Comparison of ENCODE assay signal across 22 mouse cellular contexts in genomic region chr13:43891928-43892327, GRCm38 (mm10).
DNase-seq lines count a peak whose midpoint lies in the region; ATAC-seq and TF ChIP-seq lines count a peak whose summit lies in the region.
"Had no signal": no experiment of that assay in that cellular context is flagged by ENCODE, and none has a peak within 500 bp of the region (broad histone marks: within the 10 kb centered on the region; RNA-seq: fewer than 3 reads in every experiment).

No protein-coding gene starts in this region.

- 0 out of 2 replicates have a peak, but pooled peaks cover 8% of the 10 kb centered on the region for H3K4me1 ChIP-seq in hindbrain, embryonic 10.5 days (replicated peaks)
- H3K4me1 ChIP-seq in hindbrain, embryonic 13.5 days (replicated peaks), result peaks cover 10% of the 10 kb centered on the region
- peaks cover 5% of the 10 kb centered on the region; the same call in 1 of the 2 replicates for H3K4me1 ChIP-seq in stomach, embryonic 14.5 days (ENCODE audit: control insufficient read depth, insufficient read depth, low read length)
- H3K4me1 ChIP-seq in stomach, postnatal 0 days (replicated peaks; ENCODE audit: control insufficient read depth, insufficient read depth), result no peaks in the 10 kb centered on the region
- H3K4me1 ChIP-seq in limb, embryonic 10.5 days, result peaks cover 20% of the 10 kb centered on the region
- 0 out of 2 replicates have a peak, but pooled peaks cover 3% of the 10 kb centered on the region for H3K4me1 ChIP-seq in stomach, embryonic 16.5 days (ENCODE audit: control insufficient read depth, insufficient read depth, low read length)
- H3K4me1 ChIP-seq: liver, embryonic 13.5 days had no signal

- peak overlapping the region; percentile 42; the same call in 1 of the 2 replicates for H3K27ac ChIP-seq in hindbrain, embryonic 10.5 days
- no peak overlapping the region for H3K27ac ChIP-seq in hindbrain, embryonic 13.5 days
- H3K27ac ChIP-seq in stomach, embryonic 14.5 days (ENCODE audit: low read length), result peak overlapping the region; percentile 21; the same call in 1 of the 2 replicates
- no peak overlapping the region for H3K27ac ChIP-seq in stomach, postnatal 0 days (replicated peaks)
- H3K27ac ChIP-seq in limb, embryonic 10.5 days, result peak overlapping the region; percentile 78
- H3K27ac ChIP-seq in stomach, embryonic 16.5 days (ENCODE audit: low read length), result 0 out of 2 replicates have a peak overlapping the region, but pooled peaks have one; percentile 6
- H3K27ac ChIP-seq: forebrain, embryonic 12.5 days; hindbrain, embryonic 14.5 days; liver, embryonic 13.5 days had no signal

- H3K4me3 ChIP-seq in hindbrain, embryonic 10.5 days, result no peak overlapping the region
- no peak overlapping the region for H3K4me3 ChIP-seq in hindbrain, embryonic 13.5 days
- no peak overlapping the region for H3K4me3 ChIP-seq in stomach, embryonic 14.5 days (ENCODE audit: low read depth, low read length)
- H3K4me3 ChIP-seq in stomach, postnatal 0 days (ENCODE audit: low read depth, low read length), result no peak overlapping the region
- no peak overlapping the region for H3K4me3 ChIP-seq in limb, embryonic 10.5 days
- no peak overlapping the region for H3K4me3 ChIP-seq in stomach, embryonic 16.5 days (replicated peaks; ENCODE audit: low read length)
- H3K4me3 ChIP-seq: forebrain, embryonic 12.5 days; liver, embryonic 13.5 days; megakaryocyte, embryonic 14.5 days had no signal

- no peak overlapping the region for H3K4me2 ChIP-seq in hindbrain, embryonic 13.5 days
- H3K4me2 ChIP-seq in stomach, embryonic 14.5 days (replicated peaks; ENCODE audit: low read depth, low read length), result no peak overlapping the region
- no peak overlapping the region for H3K4me2 ChIP-seq in stomach, postnatal 0 days (replicated peaks; ENCODE audit: low read depth)
- H3K4me2 ChIP-seq in stomach, embryonic 16.5 days (ENCODE audit: low read depth, low read length), result no peak overlapping the region
- H3K4me2 ChIP-seq: forebrain, embryonic 12.5 days; heart, embryonic 11.5 days; hindbrain, embryonic 14.5 days; liver, embryonic 13.5 days had no signal

- no peak for ATAC-seq in hindbrain, embryonic 13.5 days (ENCODE audit: low FRiP score)
- no peak for ATAC-seq in stomach, embryonic 14.5 days (ENCODE audit: insufficient number of reproducible peaks, insufficient read depth, low FRiP score, low read depth)
- ATAC-seq in stomach, postnatal 0 days (ENCODE audit: low FRiP score, low TSS enrichment), result no peak
- no peak for ATAC-seq in stomach, embryonic 16.5 days (ENCODE audit: insufficient read depth, low FRiP score)
- ATAC-seq: lung, postnatal 0 days had no signal

- no peak overlapping the region for H3K9ac ChIP-seq in hindbrain, embryonic 13.5 days
- no peak overlapping the region for H3K9ac ChIP-seq in stomach, embryonic 14.5 days (replicated peaks; ENCODE audit: low read depth, low read length)
- no peak overlapping the region for H3K9ac ChIP-seq in stomach, postnatal 0 days (ENCODE audit: low read length)
- no peak overlapping the region for H3K9ac ChIP-seq in stomach, embryonic 16.5 days (ENCODE audit: low read length)
- H3K9ac ChIP-seq: forebrain, embryonic 12.5 days; hindbrain, embryonic 14.5 days; liver, embryonic 13.5 days had no signal

- TF ChIP-seq CTCF in stomach, postnatal 0 days (IDR thresholded peaks at IDR 0.05; ENCODE audit: low read depth), result no peak

- peak; percentile 18 for DNase-seq in hindbrain, embryonic 10.5 days (ENCODE audit: low spot score)
- no peak for DNase-seq in stomach, postnatal 0 days (ENCODE audit: low spot score)
- peak; percentile 60 for DNase-seq in limb, embryonic 10.5 days (ENCODE audit: low spot score)
- DNase-seq in ovary, postnatal 10 days (ENCODE audit: low spot score), result no peak
- DNase-seq in urinary bladder, postnatal 25 days (ENCODE audit: low spot score), result no peak
- DNase-seq: cerebellum, adult 2 months; cerebellum, postnatal 36 days; gastrocnemius, postnatal 36 days; heart, postnatal 10 days; kidney, adult 18-20 months; kidney, postnatal 14 days; liver, embryonic 13.5 days; retina, postnatal 1 day; thymus, postnatal 36 days had no signal

- H3K27me3 ChIP-seq in hindbrain, embryonic 10.5 days (ENCODE audit: insufficient read depth, poor library complexity, severe bottlenecking), result peaks cover 5% of the 10 kb centered on the region; the same call in 1 of the 2 replicates
- no peaks in the 10 kb centered on the region for H3K27me3 ChIP-seq in hindbrain, embryonic 13.5 days
- no peaks in the 10 kb centered on the region for H3K27me3 ChIP-seq in stomach, embryonic 14.5 days (ENCODE audit: control insufficient read depth, insufficient read depth, low read length)
- no peaks in the 10 kb centered on the region for H3K27me3 ChIP-seq in stomach, postnatal 0 days (ENCODE audit: control insufficient read depth, insufficient read depth, low read length)
- H3K27me3 ChIP-seq in limb, embryonic 10.5 days (ENCODE audit: low read depth, poor library complexity, severe bottlenecking), result no peaks in the 10 kb centered on the region
- H3K27me3 ChIP-seq in stomach, embryonic 16.5 days (ENCODE audit: control insufficient read depth, insufficient read depth, low read length), result no peaks in the 10 kb centered on the region
- H3K27me3 ChIP-seq: forebrain, embryonic 12.5 days; liver, embryonic 13.5 days had no signal

- no peak for TF ChIP-seq EP300 in stomach, postnatal 0 days (optimal IDR thresholded peaks at IDR 0.05)

- 74% methylated on average over 3 of the region's 3 CpGs for WGBS in hindbrain, embryonic 10.5 days
- 79% methylated on average over 3 of the region's 3 CpGs for WGBS in hindbrain, embryonic 13.5 days
- 58% methylated on average over 3 of the region's 3 CpGs for WGBS in stomach, embryonic 14.5 days
- whole genome bisulfite sequencing in stomach, postnatal 0 days, result 62% methylated on average over 3 of the region's 3 CpGs
- 47% methylated on average over 3 of the region's 3 CpGs for WGBS in limb, embryonic 10.5 days
- 63% methylated on average over 3 of the region's 3 CpGs for WGBS in stomach, embryonic 16.5 days

- H3K9me3 ChIP-seq in hindbrain, embryonic 10.5 days, result no peaks in the 10 kb centered on the region
- no peaks in the 10 kb centered on the region for H3K9me3 ChIP-seq in hindbrain, embryonic 13.5 days
- H3K9me3 ChIP-seq in stomach, embryonic 14.5 days (ENCODE audit: control insufficient read depth, low read depth, low read length), result peaks cover 3% of the 10 kb centered on the region; the same call in 1 of the 2 replicates
- no peaks in the 10 kb centered on the region for H3K9me3 ChIP-seq in stomach, postnatal 0 days (ENCODE audit: control insufficient read depth, low read length)
- H3K9me3 ChIP-seq in limb, embryonic 10.5 days (replicated peaks), result 0 out of 2 replicates have a peak, but pooled peaks cover 2% of the 10 kb centered on the region
- H3K9me3 ChIP-seq in stomach, embryonic 16.5 days (replicated peaks; ENCODE audit: control insufficient read depth, low read length), result no peaks in the 10 kb centered on the region
- H3K9me3 ChIP-seq: liver, embryonic 13.5 days had no signal

- no peaks in the 10 kb centered on the region for H3K36me3 ChIP-seq in hindbrain, embryonic 10.5 days
- no peaks in the 10 kb centered on the region for H3K36me3 ChIP-seq in hindbrain, embryonic 13.5 days
- no peaks in the 10 kb centered on the region for H3K36me3 ChIP-seq in stomach, embryonic 14.5 days (ENCODE audit: control insufficient read depth, insufficient read depth, low read length)
- H3K36me3 ChIP-seq in stomach, postnatal 0 days (ENCODE audit: control insufficient read depth, insufficient read depth, low read length), result no peaks in the 10 kb centered on the region
- no peaks in the 10 kb centered on the region for H3K36me3 ChIP-seq in limb, embryonic 10.5 days
- H3K36me3 ChIP-seq in stomach, embryonic 16.5 days (ENCODE audit: control insufficient read depth, insufficient read depth, low read length), result no peaks in the 10 kb centered on the region
- H3K36me3 ChIP-seq: forebrain, embryonic 12.5 days; liver, embryonic 13.5 days had no signal

Comparison
In these comparisons a context has a peak if more than half of its experiments do, and no peak if none do; other contexts are left out.
1. H3K27ac ChIP-seq: peak in hindbrain, embryonic 10.5 days (single experiment), stomach, embryonic 14.5 days (single experiment), limb, embryonic 10.5 days (single experiment) and stomach, embryonic 16.5 days (single experiment); none in hindbrain, embryonic 13.5 days (single experiment) and stomach, postnatal 0 days (single experiment).
2. DNase-seq: peak in hindbrain, embryonic 10.5 days (single experiment) and limb, embryonic 10.5 days (single experiment); none in stomach, postnatal 0 days (single experiment), ovary, postnatal 10 days (single experiment) and urinary bladder, postnatal 25 days (single experiment).